Mouse (Mus musculus): Measurements from ENCODE around the gene Olfr954. TPM values are rescaled to one million over a fixed set of nuclear protein-coding genes. Genes with fewer than 3 reads are reported as not detected.

Gene Olfr954
- not detected for total RNA-seq (2023)

GRCm38 (mm10) chr9:39456401-39456800, at the start of gene Olfr954:
Gene Olfr954, plus strand, starts transcription at chr9:39456701.

DNA sequence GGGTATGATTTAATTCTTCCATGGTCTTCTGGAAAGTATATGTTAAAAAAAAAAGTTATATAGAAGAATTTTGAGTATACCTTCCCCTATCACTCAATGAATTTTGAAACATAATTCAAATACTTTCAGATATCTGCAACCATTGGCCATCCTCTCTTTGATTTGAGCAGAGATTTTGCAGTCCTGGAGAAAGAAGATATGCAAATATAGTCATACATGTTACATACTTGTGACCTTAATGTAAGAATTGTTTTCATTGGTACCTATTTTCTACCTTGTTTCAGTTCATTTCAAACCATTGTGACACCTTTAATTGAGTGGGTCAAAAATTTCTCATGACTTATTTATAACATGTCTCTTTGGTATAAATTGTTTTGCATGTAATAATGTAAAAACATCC, 29.5 kb upstream of the Olfr954 start, which contains the start of gene Olfr952:
TSS of gene Olfr952 (minus strand) at position 101 of the 400 bp plus-strand sequence.

GRCm38 (mm10) chr9:39471844-39472243, 15.3 kb downstream of the Olfr954 start, which contains the start of gene Olfr955:
Gene Olfr955, minus strand, starts transcription at chr9:39471944.

DNA sequence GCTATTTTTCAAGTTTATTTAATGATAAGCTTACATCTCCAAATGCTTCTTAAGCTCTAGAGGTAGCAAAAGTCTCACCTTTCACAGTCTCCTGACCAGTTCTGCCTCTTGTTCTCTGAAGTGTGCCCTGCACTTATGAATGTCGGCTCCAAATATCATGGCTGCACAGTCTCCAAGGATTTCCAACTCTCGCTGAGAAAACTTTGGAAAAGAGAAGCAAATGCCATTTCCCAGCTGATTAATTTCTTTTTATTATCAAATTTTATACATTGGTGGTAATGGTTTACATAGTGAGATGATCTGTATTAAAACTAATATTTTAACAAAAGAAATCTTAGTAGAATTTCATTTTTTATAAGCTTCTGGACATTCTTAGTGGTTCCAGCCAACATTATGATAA, 37.4 kb downstream of the Olfr954 start, which contains the start of gene Olfr44:
TSS of gene Olfr44 (minus strand) at position 101 of the 400 bp plus-strand sequence.

Other genes with a start within 250 kb of the Olfr954 start
- not detected for gene Olfr1537, start 206.7 kb upstream of the Olfr954 start, total RNA-seq (2023)
- not detected for gene Olfr945, start 179.9 kb upstream of the Olfr954 start, total RNA-seq (2023)
- gene Olfr948, start 130.7 kb upstream of the Olfr954 start, total RNA-seq (2023): not detected
- gene Olfr951, start 69.3 kb upstream of the Olfr954 start, total RNA-seq (2023): not detected
- gene Olfr952, start 29.6 kb upstream of the Olfr954 start, total RNA-seq (2023): not detected
- gene Olfr955, start 15.2 kb downstream of the Olfr954 start, total RNA-seq (2023): not detected
- not detected for gene Olfr44, start 37.3 kb downstream of the Olfr954 start, total RNA-seq (2023)
- not detected for gene Olfr957, start 59.1 kb downstream of the Olfr954 start, total RNA-seq (2023)
- not detected for gene Olfr958, start 97.4 kb downstream of the Olfr954 start, total RNA-seq (2023)
- not detected for gene Olfr959, start 118.9 kb downstream of the Olfr954 start, total RNA-seq (2023)
- gene AW551984, start 147.7 kb downstream of the Olfr954 start, total RNA-seq (2023): not detected
- gene Olfr148, start 154.0 kb downstream of the Olfr954 start, total RNA-seq (2023): not detected
- gene Olfr960, start 164.7 kb downstream of the Olfr954 start, total RNA-seq (2023): not detected
- gene Olfr961, start 188.4 kb downstream of the Olfr954 start, total RNA-seq (2023): not detected
- not detected for gene Olfr963, start 210.5 kb downstream of the Olfr954 start, total RNA-seq (2023)

All from CD8-positive naive resting alpha-beta T cell, adult 57 days (primary cell).